Mouse (Mus musculus) limb, embryonic 14.5 days (tissue): ENCODE measurements around the gene Vav2. TPM values are rescaled to one million over a fixed set of nuclear protein-coding genes. Genes with fewer than 3 reads are reported as not detected.
A peak's percentile ranks its signal among the peaks of the same experiment; 100 is the strongest.

ENCODE experiments used
- ATAC-seq: fragments of 200-750 bp; cut with Nextera tagmentation; 2 replicates; pipeline ENCODE4 v1.8.0; 2017; ENCODE audit warnings: low read depth, moderate number of reproducible peaks, moderate TSS enrichment; ENCODE audit not compliant: low FRiP score
- DNase-seq: peaks from one replicate; pipeline ENCODE4 v3.0.0-alpha.2; 2015; ENCODE audit warnings: low spot score
- H3K27ac ChIP-seq: fragments of 300-500 bp; sonication (generic); replicated peaks from 2 replicates; pipeline ENCODE4 v1.5.1; 2014; ENCODE audit warnings: low read depth, mild to moderate bottlenecking, low read length, moderate library complexity, mixed read lengths
- H3K27me3 ChIP-seq: fragments of 300-500 bp; sonication (generic); 2 replicates; pipeline ENCODE4 v1.6.1; 2014; ENCODE audit warnings: low read length, mixed read lengths; ENCODE audit not compliant: control insufficient read depth, insufficient read depth
- H3K36me3 ChIP-seq: fragments of 300-500 bp; sonication (generic); 2 replicates; pipeline ENCODE4 v1.6.1; 2014; ENCODE audit warnings: mild to moderate bottlenecking, low read length, moderate library complexity, mixed read lengths; ENCODE audit not compliant: control insufficient read depth, insufficient read depth
- H3K4me1 ChIP-seq: fragments of 300-500 bp; sonication (generic); 2 replicates; pipeline ENCODE4 v1.6.1; 2014; ENCODE audit warnings: antibody characterized with exemption, low read length, mixed read lengths; ENCODE audit not compliant: control insufficient read depth, insufficient read depth
- H3K4me2 ChIP-seq: fragments of 300-500 bp; sonication (generic); replicated peaks from 2 replicates; pipeline ENCODE4 v1.6.1; 2014; ENCODE audit warnings: low read depth, mild to moderate bottlenecking, low read length, moderate library complexity; ENCODE audit not compliant: severe bottlenecking
- H3K4me3 ChIP-seq: fragments of 300-500 bp; sonication (generic); replicated peaks from 2 replicates; pipeline ENCODE4 v1.5.1; 2014; ENCODE audit warnings: low read length
- H3K9ac ChIP-seq: fragments of 300-500 bp; sonication (generic); 2 replicates; pipeline ENCODE4 v1.6.1; 2014; ENCODE audit warnings: mild to moderate bottlenecking, low read depth, low read length, moderate library complexity; ENCODE audit not compliant: severe bottlenecking
- H3K9me3 ChIP-seq: fragments of 300-500 bp; sonication (generic); 2 replicates; pipeline ENCODE4 v1.6.1; 2016; ENCODE audit warnings: low read length; ENCODE audit not compliant: control insufficient read depth
- POLR2A ChIP-seq: fragments of 200-500 bp; IDR thresholded peaks from 2 replicates; pipeline ENCODE4 v1.8.0; 2012; ENCODE audit warnings: inconsistent platforms, mild to moderate bottlenecking, moderate library complexity, borderline replicate concordance; ENCODE audit not compliant: insufficient read depth, insufficient read length; ENCODE audit errors: extremely low read depth
- WGBS: fragments of 180-500 bp; shearing (Covaris S2); extraction: QIAGEN DNeasy Blood & Tissue Kit; methylation state at CpG from one replicate; pipeline ENCODE4 v1.1.7; 2014; 5-methylcytosine and 5-hydroxymethylcytosine counted together
- polyA plus RNA-seq, 2 experiments: library from polyadenylated mRNA; depleted of rRNA in 1 of 2; stranded (reverse) in 1 of 2; unstranded in 1 of 2; fragments of >200 nt; fragmentation: Nextera tagmentation in 1 of 2; extraction: Ambion mirVana in 1 of 2; gene quantifications; 2 replicates each; pipeline versions ENCODE4 v1.2.1 to v1.2.3; 2012 to 2014

Gene Vav2
- polyA plus RNA-seq, 2 experiments = 5.9 to 19.6 TPM

DNA sequence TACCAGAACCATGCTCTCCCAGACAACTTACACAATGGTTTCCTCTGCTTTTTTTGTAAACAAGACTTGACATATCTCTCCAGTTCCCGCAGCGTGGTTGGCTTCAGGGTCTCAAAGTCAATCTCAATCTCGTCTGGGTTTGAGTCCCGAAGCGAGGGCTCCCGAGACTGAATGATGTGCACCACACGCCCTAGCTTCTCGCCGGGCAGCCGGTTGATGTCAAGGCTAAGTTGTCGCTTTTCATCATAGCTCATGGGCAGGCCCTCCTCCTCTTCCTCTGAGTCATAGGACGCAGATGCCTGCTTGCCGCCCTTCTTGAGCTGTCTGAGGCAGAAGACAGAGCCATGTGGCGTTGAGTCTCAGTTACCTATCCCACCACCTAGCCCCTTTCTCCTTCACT lies 23.4 kb upstream of the Vav2 start:
- no peak overlapping the region for H3K9ac ChIP-seq
- no peak overlapping the region for H3K4me2 ChIP-seq
- H3K4me1 ChIP-seq = no peaks in the 10 kb centered on the region
- TF ChIP-seq POLR2A = no peak
- H3K27ac ChIP-seq = no peak overlapping the region
- no peak overlapping the region for H3K4me3 ChIP-seq
- no peaks in the 10 kb centered on the region for H3K27me3 ChIP-seq
- ATAC-seq (no peak), DNase-seq (no peak)
- H3K9me3 ChIP-seq = no peaks in the 10 kb centered on the region
- H3K36me3 ChIP-seq = peaks cover 98% of the 10 kb centered on the region
- WGBS = 89% methylated on average over 14 of the region's 14 CpGs

- WGBS = 86% methylated on average over 5 of the region's 5 CpGs
- no peak overlapping the region for H3K27ac ChIP-seq
- H3K36me3 ChIP-seq = peaks cover 84% of the 10 kb centered on the region
- 0 out of 2 replicates have a peak, but pooled peaks cover 5% of the 10 kb centered on the region for H3K4me1 ChIP-seq
- no peak for DNase-seq
- H3K9ac ChIP-seq = no peak overlapping the region
- no peak overlapping the region for H3K4me3 ChIP-seq
- no peak for ATAC-seq
- no peaks in the 10 kb centered on the region for H3K9me3 ChIP-seq
- H3K27me3 ChIP-seq = no peaks in the 10 kb centered on the region
- H3K4me2 ChIP-seq = no peak overlapping the region
- no peak for TF ChIP-seq POLR2A
These were observed 20.9 kb upstream of the Vav2 start for GRCm38 (mm10) chr2:27447782-27448181.

DNA sequence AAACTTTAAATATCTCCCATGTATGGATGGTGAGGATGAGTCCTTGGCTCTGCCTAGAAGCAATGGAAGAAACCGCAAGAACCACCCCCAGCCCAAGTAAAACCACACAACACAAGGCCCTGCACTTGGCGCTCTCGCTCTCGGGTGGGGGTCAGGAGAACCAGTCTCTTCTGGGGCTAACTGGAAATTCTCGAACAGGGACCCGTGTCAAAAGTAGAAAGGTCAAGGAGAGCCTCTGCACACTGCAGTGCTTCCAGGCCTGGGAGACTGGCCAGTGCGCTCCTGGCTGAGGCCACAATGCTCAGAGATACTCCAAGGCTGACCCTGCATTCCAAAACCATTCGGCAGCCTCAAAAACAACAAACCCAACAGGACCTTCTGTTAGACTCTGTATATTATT lies 20.0 kb upstream of the Vav2 start:
- Histone ChIP-seq H3K4me3 (no peak overlapping the region), H3K9me3 (no peaks in the 10 kb centered on the region), H3K36me3 (peaks cover 75% of the 10 kb centered on the region), H3K27me3 (no peaks in the 10 kb centered on the region), H3K4me1 (0 out of 2 replicates have a peak, but pooled peaks cover 5% of the 10 kb centered on the region), H3K4me2 (no peak overlapping the region), H3K9ac (no peak overlapping the region), H3K27ac (no peak overlapping the region)
- 95% methylated on average over 8 of the region's 8 CpGs for WGBS
- no peak for ATAC-seq
- no peak for DNase-seq
- TF ChIP-seq POLR2A = no peak

GRCm38 (mm10) chr2:27445910-27446309 lies 19.1 kb upstream of the Vav2 start:
- no peak for DNase-seq
- Histone ChIP-seq H3K9me3 (no peaks in the 10 kb centered on the region), H3K27ac (no peak overlapping the region), H3K36me3 (peaks cover 66% of the 10 kb centered on the region), H3K9ac (no peak overlapping the region), H3K4me2 (no peak overlapping the region), H3K4me1 (0 out of 2 replicates have a peak, but pooled peaks cover 5% of the 10 kb centered on the region), H3K4me3 (no peak overlapping the region), H3K27me3 (no peaks in the 10 kb centered on the region)
- WGBS = 91% methylated on average over 3 of the region's 3 CpGs
- TF ChIP-seq POLR2A = no peak
- ATAC-seq = no peak

GRCm38 (mm10) chr2:27443450-27443708 lies 16.5 kb upstream of the Vav2 start:
- Histone ChIP-seq H3K9ac (0 out of 2 replicates have a peak overlapping the region, but pooled peaks have one; percentile 73), H3K4me2 (peak overlapping the region; percentile 75), H3K36me3 (peaks cover 41% of the 10 kb centered on the region), H3K9me3 (no peaks in the 10 kb centered on the region), H3K27ac (no peak overlapping the region), H3K27me3 (no peaks in the 10 kb centered on the region), H3K4me3 (peak overlapping the region; percentile 68), H3K4me1 (0 out of 2 replicates have a peak, but pooled peaks cover 5% of the 10 kb centered on the region)
- 74% methylated on average over 5 of the region's 5 CpGs for WGBS
- no peak for ATAC-seq
- no peak for DNase-seq
- TF ChIP-seq POLR2A = no peak
